Mouse (Mus musculus) embryonic stem cell, embryonic (primary cell): ENCODE results near the gene Fam234b.

Experiments
- CTCF ChIA-PET, 4 experiments: fragments of 300-600 bp in 2 of 4; fragments of 350-600 bp in 2 of 4; sonication (Branson Sonifier 250); formaldehyde crosslinking; loops; one replicate each; lab custom pipeline; 2022; ENCODE audit warnings: inconsistent platforms in 2 of 4; lab: Charles Lee
- POLR2A ChIA-PET, 4 experiments: fragments of 300-600 bp in 2 of 4; fragments of 350-600 bp in 2 of 4; sonication (Branson Sonifier 250); formaldehyde crosslinking; loops; one replicate each; lab custom pipeline; 2022; ENCODE audit warnings: antibody characterized with exemption in 4 of 4, inconsistent platforms in 1 of 4; lab: Charles Lee

Gene Fam234b

GRCm38 (mm10) chr6:135237326-135237725 is 39.5 kb downstream of the Fam234b start:
- CTCF ChIA-PET = interaction anchor here (0.6 to 1.4 kb wide), 14 partner anchors 9 to 162 kb away, joined by 3 to 10 read pairs (median 4); partner anchors contain the start of genes Fam234b (in 1 of the 4) and Hebp1 (in 1 of the 4)
- POLR2A ChIA-PET = interaction anchor here in 2 of 4 experiments (0.5 to 1.1 kb wide), 5 partner anchors 25 to 211 kb away, joined by 3 read pairs; partner anchors contain the start of gene Emp1 (in 1 of the 2)

GRCm38 (mm10) chr6:135238211-135238610 is 40.4 kb downstream of the Fam234b start:
- ChIA-PET POLR2A (interaction anchor here in 2 of 4 experiments (0.5 to 1.6 kb wide), 3 partner anchors 13 to 433 kb away, joined by 3 read pairs; no protein-coding TSS in a partner anchor), CTCF (interaction anchor here in 1 of 4 experiments (1.0 kb wide), 1 partner anchor 88 kb away, joined by 4 read pairs; no protein-coding TSS in a partner anchor)

- POLR2A ChIA-PET = interaction anchor here in 1 of 4 experiments (1.1 to 1.7 kb wide), 3 partner anchors 11 to 36 kb away, joined by 3 read pairs; no protein-coding TSS in a partner anchor
- CTCF ChIA-PET = no interaction called here
Observed at GRCm38 (mm10) chr6:135240361-135240760, 42.6 kb downstream of the Fam234b start.

- ChIA-PET POLR2A (interaction anchor here in 1 of 4 experiments (0.7 kb wide), 1 partner anchor 154 kb away, joined by 3 read pairs; no protein-coding TSS in a partner anchor), CTCF (interaction anchor here in 3 of 4 experiments (0.5 to 0.9 kb wide), 6 partner anchors 73 to 287 kb away, joined by 3 to 5 read pairs (median 3); no protein-coding TSS in a partner anchor)
Observed at GRCm38 (mm10) chr6:135245586-135245985, 47.8 kb downstream of the Fam234b start.

- ChIA-PET POLR2A (interaction anchor here in 1 of 4 experiments (0.5 kb wide), 1 partner anchor 253 kb away, joined by 5 read pairs; no protein-coding TSS in a partner anchor), CTCF (interaction anchor here in 1 of 4 experiments (0.6 kb wide), 1 partner anchor 290 kb away, joined by 4 read pairs; no protein-coding TSS in a partner anchor)
Observed at GRCm38 (mm10) chr6:135247861-135248260, 50.1 kb downstream of the Fam234b start.

- POLR2A ChIA-PET = interaction anchor here in 2 of 4 experiments (1.3 to 1.4 kb wide), 2 partner anchors 16 to 148 kb away, joined by 3 to 4 read pairs; no protein-coding TSS in a partner anchor
- CTCF ChIA-PET = interaction anchor here in 3 of 4 experiments (0.6 to 1.6 kb wide), 7 partner anchors 129 to 935 kb away, joined by 3 to 5 read pairs (median 3); no protein-coding TSS in a partner anchor
Observed at GRCm38 (mm10) chr6:135249846-135250531, 52.2 kb downstream of the Fam234b start.

GRCm38 (mm10) chr6:135250926-135251699 is 53.3 kb downstream of the Fam234b start:
- CTCF ChIA-PET = interaction anchor here (0.6 to 1.6 kb wide), 14 partner anchors 14 to 934 kb away, joined by 3 to 10 read pairs (median 3); no protein-coding TSS in a partner anchor
- POLR2A ChIA-PET = interaction anchor here in 3 of 4 experiments (0.6 to 1.4 kb wide), 12 partner anchors 11 to 1710 kb away, joined by 3 to 10 read pairs (median 4); no protein-coding TSS in a partner anchor

GRCm38 (mm10) chr6:135251849-135252727 is 54.3 kb downstream of the Fam234b start:
- ChIA-PET POLR2A (interaction anchor here in 1 of 4 experiments (0.6 to 1.4 kb wide), 3 partner anchors 12 to 199 kb away, joined by 3 read pairs; no protein-coding TSS in a partner anchor), CTCF (interaction anchor here in 2 of 4 experiments (0.6 to 1.6 kb wide), 3 partner anchors 14 to 148 kb away, joined by 3 to 5 read pairs (median 3); no protein-coding TSS in a partner anchor)

GRCm38 (mm10) chr6:135252728-135253077 is 54.9 kb downstream of the Fam234b start:
- ChIA-PET CTCF (interaction anchor here in 1 of 4 experiments (0.6 kb wide), 1 partner anchor 23 kb away, joined by 3 read pairs; no protein-coding TSS in a partner anchor), POLR2A (interaction anchor here in 1 of 4 experiments (0.6 kb wide), 1 partner anchor 49 kb away, joined by 3 read pairs; no protein-coding TSS in a partner anchor)

GRCm38 (mm10) chr6:135254153-135254552 is 56.4 kb downstream of the Fam234b start, which contains the start of gene Gsg1:
Gene Gsg1 (minus strand): TSS chr6:135254351.
- POLR2A ChIA-PET = interaction anchor here in 2 of 4 experiments (0.6 to 0.9 kb wide), 3 partner anchors 113 to 1882 kb away, joined by 3 read pairs; no protein-coding TSS in a partner anchor
- CTCF ChIA-PET = interaction anchor here in 1 of 4 experiments (1.1 kb wide), 1 partner anchor 127 kb away, joined by 3 read pairs; no protein-coding TSS in a partner anchor

- ChIA-PET POLR2A (no interaction called here), CTCF (interaction anchor here in 3 of 4 experiments (0.6 to 1.3 kb wide), 3 partner anchors 48 to 160 kb away, joined by 3 read pairs; no protein-coding TSS in a partner anchor)
Observed at GRCm38 (mm10) chr6:135260435-135260834, 62.7 kb downstream of the Fam234b start.

- ChIA-PET POLR2A (no interaction called here), CTCF (interaction anchor here in 2 of 4 experiments (0.6 to 1.0 kb wide), 2 partner anchors 91 to 398 kb away, joined by 3 to 5 read pairs; no protein-coding TSS in a partner anchor)
Observed at GRCm38 (mm10) chr6:135261124-135261523, 63.3 kb downstream of the Fam234b start.

- ChIA-PET POLR2A (interaction anchor here in 3 of 4 experiments (0.6 to 0.7 kb wide), 3 partner anchors 15 to 334 kb away, joined by 3 to 4 read pairs (median 3); no protein-coding TSS in a partner anchor), CTCF (interaction anchor here in 1 of 4 experiments (0.5 kb wide), 1 partner anchor 173 kb away, joined by 6 read pairs; no protein-coding TSS in a partner anchor)
Observed at GRCm38 (mm10) chr6:135262565-135262964, 64.8 kb downstream of the Fam234b start.

- POLR2A ChIA-PET = no interaction called here
- CTCF ChIA-PET = no interaction called here
Observed at GRCm38 (mm10) chr6:135264136-135264535, 66.4 kb downstream of the Fam234b start.

- POLR2A ChIA-PET = interaction anchor here in 1 of 4 experiments (0.9 kb wide), 1 partner anchor 15 kb away, joined by 3 read pairs; no protein-coding TSS in a partner anchor
- CTCF ChIA-PET = interaction anchor here in 2 of 4 experiments (0.6 to 1.3 kb wide), 3 partner anchors 14 to 470 kb away, joined by 3 to 4 read pairs (median 3); no protein-coding TSS in a partner anchor
Observed at GRCm38 (mm10) chr6:135266056-135266455, 68.3 kb downstream of the Fam234b start.

- ChIA-PET CTCF (interaction anchor here in 1 of 4 experiments (1.3 kb wide), 1 partner anchor 13 kb away, joined by 3 read pairs; no protein-coding TSS in a partner anchor), POLR2A (interaction anchor here in 1 of 4 experiments (0.6 kb wide), 1 partner anchor 102 kb away, joined by 3 read pairs; no protein-coding TSS in a partner anchor)
Observed at GRCm38 (mm10) chr6:135267221-135267620, 69.4 kb downstream of the Fam234b start.
